ENCODE assay signal across 32 mouse cellular contexts in the genomic region with DNA sequence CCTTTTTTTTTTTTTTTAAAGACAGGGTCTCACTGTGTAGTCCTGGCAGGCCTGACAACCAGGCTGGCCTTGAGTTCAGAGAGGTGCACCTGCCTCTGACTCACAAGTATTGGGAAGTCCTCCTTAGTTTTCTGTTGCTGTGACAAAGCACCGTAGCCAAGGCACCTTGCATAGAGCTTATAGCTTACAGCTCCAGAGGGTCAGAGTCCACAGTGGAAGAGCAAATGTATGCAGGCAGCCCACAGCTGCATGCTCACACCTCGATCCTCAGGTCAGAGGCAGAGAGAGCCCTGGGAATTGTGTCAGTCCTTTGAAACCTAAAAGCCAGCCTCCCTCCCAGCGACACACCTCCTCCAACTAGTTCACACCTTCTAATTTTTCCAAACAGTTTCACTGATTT. TPM values are rescaled to one million over a fixed set of nuclear protein-coding genes. Genes with fewer than 3 reads are reported as not detected.
DNase-seq lines count a peak whose midpoint lies in the region; ATAC-seq and TF ChIP-seq lines count a peak whose summit lies in the region.
"Had no signal": no experiment of that assay in that cellular context is flagged by ENCODE, and none has a peak within 500 bp of the region (broad histone marks: within the 10 kb centered on the region; RNA-seq: fewer than 3 reads in every experiment).

No protein-coding gene starts in this region.

- no peaks in the 10 kb centered on the region for H3K27me3 ChIP-seq in kidney, postnatal 0 days (ENCODE audit: insufficient read depth, low read length)
- H3K27me3 ChIP-seq in intestine, embryonic 15.5 days (replicated peaks) = no peaks in the 10 kb centered on the region
- no peaks in the 10 kb centered on the region for H3K27me3 ChIP-seq in intestine, postnatal 0 days (replicated peaks; ENCODE audit: control insufficient read depth, insufficient read depth, low read length)
- no peaks in the 10 kb centered on the region for H3K27me3 ChIP-seq in hindbrain, embryonic 12.5 days
- H3K27me3 ChIP-seq: CH12.LX; embryonic facial prominence, embryonic 13.5 days; embryonic facial prominence, embryonic 15.5 days; forebrain, embryonic 12.5 days had no signal

- no peak for TF ChIP-seq CTCF in kidney, postnatal 0 days (IDR thresholded peaks at IDR 0.05; ENCODE audit: low read depth)
- TF ChIP-seq CTCF in intestine, postnatal 0 days (IDR thresholded peaks at IDR 0.05; ENCODE audit: low read depth) = no peak

- 49% methylated on average over 3 of the region's 3 CpGs for WGBS in kidney, postnatal 0 days
- 49% methylated on average over 3 of the region's 3 CpGs for WGBS in intestine, embryonic 15.5 days
- 46% methylated on average over 3 of the region's 3 CpGs for WGBS in intestine, postnatal 0 days
- whole genome bisulfite sequencing in hindbrain, embryonic 12.5 days = 79% methylated on average over 3 of the region's 3 CpGs

- no peak for DNase-seq in kidney, postnatal 0 days (ENCODE audit: low spot score)
- DNase-seq in kidney, adult 8-10 months = no peak
- DNase-seq in yolk sac, embryonic 10.5 days (ENCODE audit: low spot score) = peak; percentile 22
- no peak for DNase-seq in gastrocnemius, postnatal 10 days
- no peak for DNase-seq in left cerebral cortex, adult 9 months (ENCODE audit: low spot score in 2 of 2)
- DNase-seq: adrenal gland, adult 2 months; adrenal gland, postnatal 10 days; adrenal gland, postnatal 25 days; B cell, adult 2 months; cerebellum, adult 11 months; cerebellum, adult 18-20 months; cerebellum, adult 8-10 months; cerebellum, adult 9-11 months; cerebellum, postnatal 14 days; cerebellum, postnatal 36 days; embryo, embryonic 11 days had no signal

- H3K36me3 ChIP-seq in kidney, postnatal 0 days (ENCODE audit: insufficient read depth, low read length) = no peaks in the 10 kb centered on the region
- H3K36me3 ChIP-seq in intestine, embryonic 15.5 days = no peaks in the 10 kb centered on the region
- no peaks in the 10 kb centered on the region for H3K36me3 ChIP-seq in intestine, postnatal 0 days (ENCODE audit: control insufficient read depth, insufficient read depth)
- H3K36me3 ChIP-seq in hindbrain, embryonic 12.5 days = no peaks in the 10 kb centered on the region
- H3K36me3 ChIP-seq: embryonic facial prominence, embryonic 13.5 days; embryonic facial prominence, embryonic 15.5 days; forebrain, embryonic 10.5 days; forebrain, embryonic 12.5 days; G1E had no signal

- no peaks in the 10 kb centered on the region for H3K4me1 ChIP-seq in kidney, postnatal 0 days (replicated peaks; ENCODE audit: insufficient read depth, low read length)
- no peaks in the 10 kb centered on the region for H3K4me1 ChIP-seq in intestine, embryonic 15.5 days (replicated peaks)
- H3K4me1 ChIP-seq in intestine, postnatal 0 days (replicated peaks; ENCODE audit: control insufficient read depth, insufficient read depth, low read length) = no peaks in the 10 kb centered on the region
- H3K4me1 ChIP-seq in hindbrain, embryonic 12.5 days = no peaks in the 10 kb centered on the region
- H3K4me1 ChIP-seq: embryonic facial prominence, embryonic 15.5 days; forebrain, embryonic 10.5 days; forebrain, embryonic 12.5 days had no signal

- no peaks in the 10 kb centered on the region for H3K9me3 ChIP-seq in kidney, postnatal 0 days (replicated peaks; ENCODE audit: low read length)
- H3K9me3 ChIP-seq in intestine, embryonic 15.5 days = no peaks in the 10 kb centered on the region
- H3K9me3 ChIP-seq in intestine, postnatal 0 days (ENCODE audit: control insufficient read depth) = no peaks in the 10 kb centered on the region
- H3K9me3 ChIP-seq in hindbrain, embryonic 12.5 days (replicated peaks) = no peaks in the 10 kb centered on the region
- H3K9me3 ChIP-seq: embryonic facial prominence, embryonic 13.5 days; embryonic facial prominence, embryonic 15.5 days; forebrain, embryonic 10.5 days; forebrain, embryonic 12.5 days; G1E had no signal

- H3K9ac ChIP-seq in kidney, postnatal 0 days (ENCODE audit: low read depth, low read length) = 0 out of 2 replicates have a peak overlapping the region, but pooled peaks have one; percentile 31
- H3K9ac ChIP-seq in intestine, embryonic 15.5 days = no peak overlapping the region
- H3K9ac ChIP-seq in intestine, postnatal 0 days (ENCODE audit: low read depth, low read length) = no peak overlapping the region
- no peak overlapping the region for H3K9ac ChIP-seq in hindbrain, embryonic 12.5 days
- H3K9ac ChIP-seq: embryonic facial prominence, embryonic 13.5 days; embryonic facial prominence, embryonic 15.5 days; forebrain, embryonic 12.5 days had no signal

- H3K4me3 ChIP-seq in kidney, postnatal 0 days (replicated peaks; ENCODE audit: low read depth, low read length) = no peak overlapping the region
- H3K4me3 ChIP-seq in intestine, embryonic 15.5 days (replicated peaks) = no peak overlapping the region
- H3K4me3 ChIP-seq in intestine, postnatal 0 days (ENCODE audit: low read depth, low read length) = no peak overlapping the region
- no peak overlapping the region for H3K4me3 ChIP-seq in hindbrain, embryonic 12.5 days
- H3K4me3 ChIP-seq: embryonic facial prominence, embryonic 13.5 days; embryonic facial prominence, embryonic 15.5 days; erythroblast, embryonic 14.5 days; forebrain, embryonic 10.5 days; forebrain, embryonic 12.5 days had no signal

- H3K27ac ChIP-seq in kidney, postnatal 0 days = no peak overlapping the region
- no peak overlapping the region for H3K27ac ChIP-seq in intestine, embryonic 15.5 days
- H3K27ac ChIP-seq in intestine, postnatal 0 days (ENCODE audit: low read depth, low read length) = no peak overlapping the region
- H3K27ac ChIP-seq in hindbrain, embryonic 12.5 days = no peak overlapping the region
- H3K27ac ChIP-seq: embryonic facial prominence, embryonic 13.5 days; embryonic facial prominence, embryonic 15.5 days; forebrain, embryonic 10.5 days; forebrain, embryonic 12.5 days had no signal

- no peak overlapping the region for H3K4me2 ChIP-seq in kidney, postnatal 0 days (ENCODE audit: low read length)
- no peak overlapping the region for H3K4me2 ChIP-seq in intestine, embryonic 15.5 days (replicated peaks)
- no peak overlapping the region for H3K4me2 ChIP-seq in intestine, postnatal 0 days (replicated peaks; ENCODE audit: low read depth)
- no peak overlapping the region for H3K4me2 ChIP-seq in hindbrain, embryonic 12.5 days (replicated peaks)
- H3K4me2 ChIP-seq: embryonic facial prominence, embryonic 13.5 days; embryonic facial prominence, embryonic 15.5 days; forebrain, embryonic 12.5 days had no signal

- ATAC-seq in kidney, postnatal 0 days (replicated peaks; ENCODE audit: low FRiP score, low read depth) = no peak
- ATAC-seq in intestine, embryonic 15.5 days = peak; percentile 84
- peak; percentile 83 for ATAC-seq in intestine, postnatal 0 days
- no peak for ATAC-seq in hindbrain, embryonic 12.5 days (ENCODE audit: low FRiP score)
- ATAC-seq: CD4-positive, CD25-positive, alpha-beta regulatory T cell, adult 4 months; forebrain, embryonic 14.5 days had no signal

RNA-seq across cellular contexts. Expression of a gene that starts 60.0 kb away (rescaled TPM):
- polyA plus RNA-seq in kidney, postnatal 0 days (2015; fragmentation: Nextera tagmentation; extraction: Ambion mirVana) = not detected in 2 replicates
- polyA plus RNA-seq in intestine, embryonic 15.5 days (2015; fragmentation: Nextera tagmentation; extraction: Ambion mirVana) = not detected in 2 replicates
- polyA plus RNA-seq in intestine, postnatal 0 days (2015; fragmentation: Nextera tagmentation; extraction: Ambion mirVana) = not detected in 2 replicates
- not detected in 2 replicates for polyA plus RNA-seq in hindbrain, embryonic 12.5 days (2016; fragmentation: Nextera tagmentation; extraction: Ambion mirVana)
- total RNA-seq in gastrocnemius, postnatal 10 days (2021) = not detected
- total RNA-seq: adrenal gland, adult 2 months; adrenal gland, postnatal 10 days; adrenal gland, postnatal 25 days; adrenal gland, postnatal 4 days; CH12.LX; common myeloid progenitor, adult 5-6 weeks had no signal
- polyA plus RNA-seq: adrenal gland, adult 2 months; brain, embryonic 14.5 days; CD4-positive, CD25-positive, alpha-beta regulatory T cell, adult 4 months; embryonic facial prominence, embryonic 11.5 days; embryonic facial prominence, embryonic 13.5 days; embryonic facial prominence, embryonic 15.5 days; erythroblast, embryonic 14.5 days; forebrain, embryonic 10.5 days; forebrain, embryonic 12.5 days; forebrain, embryonic 14.5 days; G1E had no signal

Comparison
In these comparisons a context has a peak if more than half of its experiments do, and no peak if none do; other contexts are left out.
1. ATAC-seq: peak in intestine, embryonic 15.5 days (single experiment) and intestine, postnatal 0 days (single experiment); none in kidney, postnatal 0 days (single experiment) and hindbrain, embryonic 12.5 days (single experiment).